Mouse (Mus musculus) liver, postnatal 0 days (tissue): ENCODE measurements around the gene Robo2.
"Not testable (repeated sequence)": the region's sequence is repeated elsewhere in the genome, so short reads cannot be mapped to it uniquely, and the experiment has no call there.

ENCODE experiments used
- CTCF ChIP-seq: sonication (generic); IDR thresholded peaks from 2 replicates; pipeline ENCODE4 v1.5.1; 2016; ENCODE audit warnings: antibody characterized with exemption, low read depth
- EP300 ChIP-seq: IDR thresholded peaks from 2 replicates; pipeline ENCODE4 v1.6.1; 2016; ENCODE audit warnings: antibody characterized with exemption, low read depth, mild to moderate bottlenecking

DNA sequence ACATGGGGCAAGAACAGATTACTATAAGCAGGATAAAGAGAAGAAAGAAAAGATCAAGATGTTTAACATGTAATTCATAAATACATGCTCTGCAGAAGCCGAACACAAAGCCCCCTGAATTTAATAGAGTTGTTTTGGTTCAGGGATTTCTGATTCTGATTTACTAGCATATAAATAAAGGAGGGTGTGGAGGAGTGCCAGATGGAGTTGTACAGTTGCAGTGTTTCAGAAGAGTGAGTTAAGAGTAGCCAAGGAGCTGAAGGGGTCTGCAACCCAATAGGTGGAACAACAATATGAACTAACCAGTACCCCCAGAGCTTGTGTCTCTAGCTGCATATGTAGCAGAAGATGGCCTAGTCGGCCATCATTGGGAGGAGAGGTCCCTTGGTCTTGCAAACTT, 370.8 kb downstream of the Robo2 start:
- not testable (repeated sequence) for TF ChIP-seq EP300, CTCF
